Mouse (Mus musculus): Measurements from ENCODE around the gene Mpp3. TPM values are rescaled to one million over a fixed set of nuclear protein-coding genes. Genes with fewer than 3 reads are reported as not detected.
A peak's percentile ranks its signal among the peaks of the same experiment; 100 is the strongest.

Gene Mpp3
- polyA plus RNA-seq, 1 experiment from 2014 or later, result 3.5 TPM

- Histone ChIP-seq H3K27ac (0 out of 2 replicates have a peak overlapping the region, but pooled peaks have one; percentile 79), H3K4me3 (replicated peaks; ENCODE audit: low read depth, low read length) (no peak overlapping the region), H3K9me3 (replicated peaks; ENCODE audit: low read length) (no peaks in the 10 kb centered on the region), H3K36me3 (ENCODE audit: insufficient read depth, low read length) (peaks cover 14% of the 10 kb centered on the region; the same call in 1 of the 2 replicates), H3K9ac (ENCODE audit: low read depth, low read length) (no peak overlapping the region), H3K4me2 (ENCODE audit: low read length) (peak overlapping the region; percentile 95; the same call in 1 of the 2 replicates), H3K27me3 (ENCODE audit: insufficient read depth, low read length) (no peaks in the 10 kb centered on the region), H3K4me1 (replicated peaks; ENCODE audit: insufficient read depth, low read length) (peaks cover 25% of the 10 kb centered on the region)
- no peak for TF ChIP-seq CTCF (IDR thresholded peaks at IDR 0.05; ENCODE audit: low read depth)
- no peak for ATAC-seq (replicated peaks; ENCODE audit: low FRiP score, low read depth)
- 58% methylated on average over 12 of the region's 12 CpGs for WGBS
- no peak for DNase-seq (ENCODE audit: low spot score)
These were observed 46.4 kb downstream of the Mpp3 start for GRCm38 (mm10) chr11:101981850-101982249.

- Histone ChIP-seq H3K9me3 (replicated peaks; ENCODE audit: low read length) (no peaks in the 10 kb centered on the region), H3K27me3 (ENCODE audit: insufficient read depth, low read length) (no peaks in the 10 kb centered on the region), H3K4me3 (replicated peaks; ENCODE audit: low read depth, low read length) (no peak overlapping the region), H3K4me1 (replicated peaks; ENCODE audit: insufficient read depth, low read length) (peaks cover 23% of the 10 kb centered on the region), H3K9ac (ENCODE audit: low read depth, low read length) (0 out of 2 replicates have a peak overlapping the region, but pooled peaks have one; percentile 19), H3K27ac (no peak overlapping the region), H3K4me2 (ENCODE audit: low read length) (no peak overlapping the region), H3K36me3 (ENCODE audit: insufficient read depth, low read length) (peaks cover 16% of the 10 kb centered on the region; the same call in 1 of the 2 replicates)
- no peak for DNase-seq (ENCODE audit: low spot score)
- ATAC-seq (replicated peaks; ENCODE audit: low FRiP score, low read depth), result no peak
- WGBS, result 80% methylated on average over 9 of the region's 9 CpGs
- no peak for TF ChIP-seq CTCF (IDR thresholded peaks at IDR 0.05; ENCODE audit: low read depth)
These were observed 47.6 kb downstream of the Mpp3 start for GRCm38 (mm10) chr11:101980603-101981157.

GRCm38 (mm10) chr11:101979140-101979539 lies 49.1 kb downstream of the Mpp3 start:
- H3K9ac ChIP-seq (ENCODE audit: low read depth, low read length), result no peak overlapping the region
- peaks cover 22% of the 10 kb centered on the region for H3K36me3 ChIP-seq (ENCODE audit: insufficient read depth, low read length)
- no peak overlapping the region for H3K4me2 ChIP-seq (ENCODE audit: low read length)
- no peak for TF ChIP-seq CTCF (IDR thresholded peaks at IDR 0.05; ENCODE audit: low read depth)
- H3K27ac ChIP-seq, result no peak overlapping the region
- no peaks in the 10 kb centered on the region for H3K9me3 ChIP-seq (replicated peaks; ENCODE audit: low read length)
- H3K4me3 ChIP-seq (replicated peaks; ENCODE audit: low read depth, low read length), result no peak overlapping the region
- no peaks in the 10 kb centered on the region for H3K27me3 ChIP-seq (ENCODE audit: insufficient read depth, low read length)
- DNase-seq (ENCODE audit: low spot score) (no peak), ATAC-seq (replicated peaks; ENCODE audit: low FRiP score, low read depth) (no peak)
- H3K4me1 ChIP-seq (replicated peaks; ENCODE audit: insufficient read depth, low read length), result peaks cover 23% of the 10 kb centered on the region
- 94% methylated on average over 5 of the region's 5 CpGs for WGBS

- 94% methylated on average over 7 of the region's 7 CpGs for WGBS
- peaks cover 11% of the 10 kb centered on the region; the same call in 1 of the 2 replicates for H3K4me1 ChIP-seq (replicated peaks; ENCODE audit: insufficient read depth, low read length)
- ATAC-seq (replicated peaks; ENCODE audit: low FRiP score, low read depth) (no peak), DNase-seq (ENCODE audit: low spot score) (no peak)
- H3K4me3 ChIP-seq (replicated peaks; ENCODE audit: low read depth, low read length), result no peak overlapping the region
- H3K36me3 ChIP-seq (ENCODE audit: insufficient read depth, low read length), result peaks cover 31% of the 10 kb centered on the region
- no peak overlapping the region for H3K9ac ChIP-seq (ENCODE audit: low read depth, low read length)
- peak; percentile 35; the same call in 1 of the 2 replicates for TF ChIP-seq CTCF (IDR thresholded peaks at IDR 0.05; ENCODE audit: low read depth)
- no peaks in the 10 kb centered on the region for H3K9me3 ChIP-seq (replicated peaks; ENCODE audit: low read length)
- H3K27me3 ChIP-seq (ENCODE audit: insufficient read depth, low read length), result no peaks in the 10 kb centered on the region
- H3K27ac ChIP-seq, result no peak overlapping the region
- H3K4me2 ChIP-seq (ENCODE audit: low read length), result no peak overlapping the region
These were observed 51.3 kb downstream of the Mpp3 start for GRCm38 (mm10) chr11:101976949-101977348.

GRCm38 (mm10) chr11:101974923-101975322 lies 53.3 kb downstream of the Mpp3 start:
- peaks cover 24% of the 10 kb centered on the region for H3K36me3 ChIP-seq (ENCODE audit: insufficient read depth, low read length)
- H3K4me2 ChIP-seq (ENCODE audit: low read length), result no peak overlapping the region
- no peaks in the 10 kb centered on the region for H3K9me3 ChIP-seq (replicated peaks; ENCODE audit: low read length)
- no peak for DNase-seq (ENCODE audit: low spot score)
- 56% methylated on average over 9 of the region's 9 CpGs for WGBS
- H3K9ac ChIP-seq (ENCODE audit: low read depth, low read length), result no peak overlapping the region
- TF ChIP-seq CTCF (IDR thresholded peaks at IDR 0.05; ENCODE audit: low read depth), result peak; percentile 58
- ATAC-seq (replicated peaks; ENCODE audit: low FRiP score, low read depth), result no peak
- no peak overlapping the region for H3K4me3 ChIP-seq (replicated peaks; ENCODE audit: low read depth, low read length)
- H3K27me3 ChIP-seq (ENCODE audit: insufficient read depth, low read length), result no peaks in the 10 kb centered on the region
- H3K27ac ChIP-seq, result no peak overlapping the region
- H3K4me1 ChIP-seq (replicated peaks; ENCODE audit: insufficient read depth, low read length), result peaks cover 7% of the 10 kb centered on the region; the same call in 1 of the 2 replicates

GRCm38 (mm10) chr11:101974181-101974580 lies 54.1 kb downstream of the Mpp3 start:
- Histone ChIP-seq H3K4me3 (replicated peaks; ENCODE audit: low read depth, low read length) (no peak overlapping the region), H3K27ac (no peak overlapping the region), H3K4me2 (ENCODE audit: low read length) (no peak overlapping the region), H3K9me3 (replicated peaks; ENCODE audit: low read length) (no peaks in the 10 kb centered on the region), H3K4me1 (replicated peaks; ENCODE audit: insufficient read depth, low read length) (peaks cover 7% of the 10 kb centered on the region; the same call in 1 of the 2 replicates), H3K36me3 (ENCODE audit: insufficient read depth, low read length) (peaks cover 16% of the 10 kb centered on the region), H3K27me3 (ENCODE audit: insufficient read depth, low read length) (no peaks in the 10 kb centered on the region), H3K9ac (ENCODE audit: low read depth, low read length) (no peak overlapping the region)
- 39% methylated on average over 6 of the region's 6 CpGs for WGBS
- DNase-seq (ENCODE audit: low spot score) (no peak), ATAC-seq (replicated peaks; ENCODE audit: low FRiP score, low read depth) (no peak)
- TF ChIP-seq CTCF (IDR thresholded peaks at IDR 0.05; ENCODE audit: low read depth), result no peak
